Mouse (Mus musculus) v-Abl transformed pro-B cells (cell line): ENCODE measurements at regions not wholly inside any gene's neighbourhood (a gene's known extent, or its start where the extent isn't known, plus 50 kb on each side); places are given as distances from the start of the nearest gene placed in this dataset.

Experiments
- in situ Hi-C, 2 experiments: fragments of 400-800 bp; cut with MboI; formaldehyde crosslinking; loops; one replicate each; pipeline ENCODE4 v1.15.1; 2025; ENCODE audit not compliant: unreplicated experiment in 2 of 2

- in situ Hi-C loops, result loop anchor here in 1 of 2 experiments (25.0 kb wide), 1 partner anchor 817 kb away; no protein-coding TSS in a partner anchor
These were observed 122.3 kb upstream of the Fmo9 start for GRCm38 (mm10) chr1:166803928-166804327.

GRCm38 (mm10) chr1:166804333-166804732 lies 122.7 kb upstream of the Fmo9 start:
- in situ Hi-C loops, result loop anchor here in 1 of 2 experiments (25.0 kb wide), 1 partner anchor 817 kb away; no protein-coding TSS in a partner anchor

- in situ Hi-C loops, result loop anchor here in 1 of 2 experiments (25.0 kb wide), 1 partner anchor 820 kb away; no protein-coding TSS in a partner anchor
These were observed 125.7 kb upstream of the Fmo9 start for GRCm38 (mm10) chr1:166807163-166807945.

- in situ Hi-C loops, result loop anchor here in 1 of 2 experiments (25.0 kb wide), 1 partner anchor 824 kb away; no protein-coding TSS in a partner anchor
These were observed 129.9 kb upstream of the Fmo9 start for GRCm38 (mm10) chr1:166811341-166812071.

- in situ Hi-C loops, result loop anchor here in 1 of 2 experiments (25.0 kb wide), 1 partner anchor 825 kb away; no protein-coding TSS in a partner anchor
These were observed 130.4 kb upstream of the Fmo9 start for GRCm38 (mm10) chr1:166812072-166812461.

- in situ Hi-C loops, result loop anchor here in 1 of 2 experiments (25.0 kb wide), 1 partner anchor 826 kb away; no protein-coding TSS in a partner anchor
These were observed 131.3 kb upstream of the Fmo9 start for GRCm38 (mm10) chr1:166812920-166813439.

GRCm38 (mm10) chr1:166817927-166818326 lies 136.3 kb upstream of the Fmo9 start:
- in situ Hi-C loops, result loop anchor here (5.0 to 25.0 kb wide), 3 partner anchors 36 to 831 kb away; no protein-coding TSS in a partner anchor

GRCm38 (mm10) chr1:166818682-166819081 lies 137.0 kb upstream of the Fmo9 start:
- in situ Hi-C loops, result loop anchor here (5.0 to 25.0 kb wide), 3 partner anchors 36 to 831 kb away; no protein-coding TSS in a partner anchor

- in situ Hi-C loops, result loop anchor here (5.0 to 25.0 kb wide), 3 partner anchors 37 to 832 kb away; no protein-coding TSS in a partner anchor
These were observed 137.8 kb upstream of the Fmo9 start for GRCm38 (mm10) chr1:166819420-166819819.

- in situ Hi-C loops, result loop anchor here in 1 of 2 experiments (25.0 kb wide), 1 partner anchor 833 kb away; no protein-coding TSS in a partner anchor
These were observed 138.4 kb upstream of the Fmo9 start for GRCm38 (mm10) chr1:166820050-166820449.

- in situ Hi-C loops, result loop anchor here in 1 of 2 experiments (25.0 kb wide), 1 partner anchor 834 kb away; no protein-coding TSS in a partner anchor
These were observed 139.5 kb upstream of the Fmo9 start for GRCm38 (mm10) chr1:166821146-166821545.

- in situ Hi-C loops, result no loop called here
These were observed 155.7 kb upstream of the Fmo9 start for GRCm38 (mm10) chr1:166837299-166837698.

- in situ Hi-C loops, result no loop called here
These were observed 158.2 kb upstream of the Fmo9 start for GRCm38 (mm10) chr1:166839833-166840232.

GRCm38 (mm10) chr1:166843397-166843877 lies 157.8 kb upstream of the Fam78b start:
- in situ Hi-C loops, result no loop called here

GRCm38 (mm10) chr1:166846566-166846965 lies 154.7 kb upstream of the Fam78b start:
- in situ Hi-C loops, result no loop called here

GRCm38 (mm10) chr1:166847233-166847632 lies 154.0 kb upstream of the Fam78b start:
- in situ Hi-C loops, result no loop called here

- in situ Hi-C loops, result no loop called here
These were observed 153.1 kb upstream of the Fam78b start for GRCm38 (mm10) chr1:166848015-166848535.

GRCm38 (mm10) chr1:166855988-166856387 lies 145.2 kb upstream of the Fam78b start:
- in situ Hi-C loops, result no loop called here

GRCm38 (mm10) chr1:166866256-166866655 lies 135.0 kb upstream of the Fam78b start:
- in situ Hi-C loops, result no loop called here

- in situ Hi-C loops, result no loop called here
These were observed 130.0 kb upstream of the Fam78b start for GRCm38 (mm10) chr1:166871258-166871657.
